Mouse (Mus musculus) kidney, postnatal 14 days (tissue): ENCODE measurements around the gene Amotl1.
"Not testable (repeated sequence)": the region's sequence is repeated elsewhere in the genome, so short reads cannot be mapped to it uniquely, and the experiment has no call there.

ENCODE experiments used
- DNase-seq: peaks from one replicate; pipeline ENCODE4 v3.0.0; 2022; ENCODE audit warnings: mixed read lengths

Amotl1 gene

GRCm38 (mm10) chr9:14644956-14645355, at the start of gene Amotl1:
Gene Amotl1 (minus strand): TSS chr9:14645056.
- DNase-seq, result no peak

GRCm38 (mm10) chr9:14689376-14690108, 44.7 kb upstream of the Amotl1 start:
- DNase-seq, result no peak

GRCm38 (mm10) chr9:14684363-14684762, 39.5 kb upstream of the Amotl1 start:
- no peak for DNase-seq

- no peak for DNase-seq
Observed at GRCm38 (mm10) chr9:14682741-14683140, 37.9 kb upstream of the Amotl1 start.

- no peak for DNase-seq
Observed at GRCm38 (mm10) chr9:14680584-14680983, 35.7 kb upstream of the Amotl1 start.

- peak; percentile 23 for DNase-seq
Observed at GRCm38 (mm10) chr9:14675707-14676691, 31.1 kb upstream of the Amotl1 start.

GRCm38 (mm10) chr9:14674506-14674905, 29.6 kb upstream of the Amotl1 start:
- DNase-seq, result no peak

DNA sequence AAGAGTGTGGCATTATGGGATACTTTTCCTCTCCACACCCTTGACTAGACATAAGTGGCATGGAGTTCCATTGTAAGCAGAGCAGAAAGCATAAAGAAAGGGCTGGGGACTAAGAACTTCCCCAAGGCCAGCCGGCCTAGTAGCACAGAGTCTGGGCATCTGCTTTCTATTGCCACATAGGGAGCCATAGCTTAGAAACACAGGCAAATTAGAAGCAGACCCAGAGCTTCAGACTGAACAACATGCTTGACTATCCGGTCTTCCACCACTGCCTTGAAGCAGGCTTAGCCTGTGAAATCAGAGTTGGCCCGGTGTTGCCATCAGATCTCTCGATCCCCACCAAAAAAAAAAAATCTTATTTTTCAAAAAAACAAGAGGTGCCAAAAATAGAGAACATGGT, 28.3 kb upstream of the Amotl1 start:
- DNase-seq, result no peak

DNA sequence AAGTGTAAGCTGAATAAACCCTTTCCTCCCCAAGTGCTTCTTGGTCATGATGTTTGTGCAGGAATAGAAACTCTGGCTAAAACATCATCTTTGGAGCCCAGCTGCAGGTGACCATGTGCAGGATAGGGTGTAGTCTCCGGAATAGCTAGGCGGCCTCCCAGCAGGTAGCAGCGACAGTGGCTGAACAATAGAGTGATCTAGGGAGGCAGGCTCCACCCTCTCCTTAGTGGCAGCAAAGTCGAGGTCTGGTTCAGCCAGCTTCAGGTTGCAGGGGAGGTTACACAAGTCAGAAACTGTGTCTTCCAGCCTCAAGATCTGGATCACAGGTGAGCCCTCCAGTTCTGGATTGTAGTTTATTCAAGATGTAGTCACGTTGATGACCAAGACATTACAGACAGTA, 27.1 kb upstream of the Amotl1 start:
- not testable (repeated sequence) for DNase-seq

- DNase-seq, result no peak
Observed at GRCm38 (mm10) chr9:14668382-14668781, 23.5 kb upstream of the Amotl1 start.

DNA sequence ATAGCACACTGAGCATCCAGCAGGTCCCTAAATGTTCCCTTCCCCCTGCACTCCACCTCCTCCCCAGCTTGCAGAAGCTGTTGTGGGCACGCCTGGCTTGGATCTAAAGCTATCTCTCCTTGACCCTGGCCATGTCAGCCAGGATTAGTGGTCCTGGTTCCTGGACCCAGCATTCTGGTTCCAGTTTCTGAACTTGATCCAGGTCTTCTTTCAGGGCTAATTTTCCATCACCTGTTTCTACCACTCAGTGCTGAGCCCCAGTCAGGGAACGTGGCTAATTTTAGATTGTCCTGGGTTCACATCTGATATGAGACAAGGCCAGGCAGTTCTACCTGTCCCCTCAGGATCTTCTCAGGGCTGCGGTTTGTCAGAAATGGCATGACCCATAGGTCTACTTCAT, 21.2 kb upstream of the Amotl1 start:
- DNase-seq, result no peak

- no peak for DNase-seq
Observed at GRCm38 (mm10) chr9:14663591-14663990, 18.7 kb upstream of the Amotl1 start.

- DNase-seq, result no peak
Observed at GRCm38 (mm10) chr9:14662876-14663275, 18.0 kb upstream of the Amotl1 start.

DNA sequence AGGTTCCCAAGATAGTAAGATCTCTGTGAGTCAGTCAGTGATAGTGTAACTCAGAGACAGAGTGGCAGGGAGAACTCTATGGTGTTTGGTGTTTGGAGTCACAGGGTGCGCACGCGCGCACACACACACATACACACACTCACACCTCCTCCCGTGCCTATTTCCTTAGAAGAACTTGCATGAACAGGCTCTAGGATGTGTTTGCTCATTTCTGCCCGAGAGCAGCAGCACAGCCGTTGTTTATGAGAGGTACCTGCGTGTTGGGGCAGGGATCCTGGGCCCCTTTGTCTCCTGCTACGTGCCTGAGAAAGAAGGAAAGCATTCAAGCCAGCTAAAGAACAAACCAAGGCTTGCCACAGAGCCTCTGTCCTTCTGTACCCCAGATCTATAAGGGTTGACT, 17.3 kb upstream of the Amotl1 start:
- DNase-seq, result no peak

- DNase-seq, result no peak
Observed at GRCm38 (mm10) chr9:14657926-14658325, 13.1 kb upstream of the Amotl1 start.

DNA sequence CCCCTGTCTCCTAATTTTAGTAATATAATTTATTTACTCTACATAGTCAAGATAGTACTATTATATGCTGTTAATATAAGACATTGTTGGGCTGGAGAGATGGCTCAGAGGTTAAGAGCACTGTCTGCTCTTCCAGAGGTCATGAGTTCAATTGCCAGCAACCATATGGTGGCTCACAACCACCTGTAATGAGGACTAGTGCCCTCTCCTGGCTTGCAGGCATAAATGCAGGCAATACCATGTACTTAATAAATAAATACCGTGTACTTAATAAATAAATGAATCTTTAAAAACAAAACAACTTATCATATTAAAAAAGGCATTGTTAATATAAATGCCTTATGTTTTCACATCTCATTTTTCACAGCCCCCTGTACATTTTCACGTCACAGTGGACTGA, 9.2 kb upstream of the Amotl1 start:
- no peak for DNase-seq

GRCm38 (mm10) chr9:14652761-14653160, 7.9 kb upstream of the Amotl1 start:
- no peak for DNase-seq

DNA sequence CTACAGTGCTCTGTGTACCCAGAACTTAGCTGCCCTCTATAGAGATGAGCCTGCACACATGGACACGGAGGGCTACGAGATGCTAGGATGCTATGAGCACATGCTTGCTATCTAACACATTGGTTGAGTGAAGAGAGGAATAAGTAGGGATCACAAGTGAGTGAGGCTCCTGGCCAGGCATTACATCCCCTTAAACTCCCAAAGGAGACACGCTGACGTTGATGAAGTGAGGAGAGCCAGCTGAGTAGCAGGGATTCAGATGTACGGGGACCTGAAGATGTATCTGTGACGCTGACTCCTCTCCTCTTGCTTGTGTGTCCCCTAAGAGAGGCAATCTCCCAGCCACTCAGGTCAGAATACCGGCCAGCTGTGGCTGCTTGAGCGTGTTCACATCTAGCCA, 3.0 kb upstream of the Amotl1 start:
- DNase-seq, result no peak

DNA sequence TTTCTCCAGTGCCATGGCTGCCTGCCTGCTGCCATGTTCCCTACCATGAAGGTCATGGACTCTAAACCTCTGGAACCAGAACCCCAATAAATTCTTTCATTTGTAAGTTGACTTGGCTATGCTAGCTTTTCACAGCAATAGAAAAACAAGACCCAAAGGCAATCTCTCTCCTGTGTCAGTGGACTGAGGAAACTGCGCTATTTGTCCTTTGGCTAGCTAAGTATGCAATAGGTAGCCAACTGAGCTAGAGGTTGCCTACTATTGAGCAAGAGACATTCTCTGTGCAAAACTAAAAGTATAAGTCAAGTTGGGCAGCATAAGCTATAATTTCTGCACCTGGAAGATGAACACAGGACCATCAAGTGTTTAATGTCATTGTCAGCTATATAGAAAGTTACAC, 1.8 kb upstream of the Amotl1 start:
- no peak for DNase-seq

GRCm38 (mm10) chr9:14646061-14646460, 1.2 kb upstream of the Amotl1 start:
- DNase-seq, result no peak

- no peak for DNase-seq
Observed at GRCm38 (mm10) chr9:14643328-14643727, 1.5 kb downstream of the Amotl1 start.

- peak; percentile 72 for DNase-seq
Observed at GRCm38 (mm10) chr9:14642251-14643021, 2.4 kb downstream of the Amotl1 start.
